Mouse (Mus musculus): ENCODE results near the gene Csnk1e. TPM values are rescaled to one million over a fixed set of nuclear protein-coding genes. Genes with fewer than 3 reads are reported as not detected.

Csnk1e gene
- total RNA-seq, 4 experiments from 2014 or later = 49.3 to 64.6 (median 56.6) TPM

- no peak for DNase-seq (ENCODE audit: low spot score)
These were observed 11.4 kb downstream of the Csnk1e start for GRCm38 (mm10) chr15:79443856-79444410.

GRCm38 (mm10) chr15:79442961-79443518 lies 12.3 kb downstream of the Csnk1e start:
- no peak for DNase-seq (ENCODE audit: low spot score)

GRCm38 (mm10) chr15:79442257-79442611 lies 13.1 kb downstream of the Csnk1e start:
- no peak for DNase-seq (ENCODE audit: low spot score)

GRCm38 (mm10) chr15:79441331-79442256 lies 13.8 kb downstream of the Csnk1e start:
- DNase-seq (ENCODE audit: low spot score) = peak; percentile 86

GRCm38 (mm10) chr15:79440651-79441330 lies 14.6 kb downstream of the Csnk1e start:
- no peak for DNase-seq (ENCODE audit: low spot score)

GRCm38 (mm10) chr15:79440223-79440622 lies 15.1 kb downstream of the Csnk1e start:
- peak; percentile 63 for DNase-seq (ENCODE audit: low spot score)

GRCm38 (mm10) chr15:79439386-79439785 lies 16.0 kb downstream of the Csnk1e start:
- no peak for DNase-seq (ENCODE audit: low spot score)

GRCm38 (mm10) chr15:79438816-79439215 lies 16.6 kb downstream of the Csnk1e start:
- no peak for DNase-seq (ENCODE audit: low spot score)

- DNase-seq (ENCODE audit: low spot score) = no peak
These were observed 17.1 kb downstream of the Csnk1e start for GRCm38 (mm10) chr15:79438209-79438810.

- no peak for DNase-seq (ENCODE audit: low spot score)
These were observed 17.7 kb downstream of the Csnk1e start for GRCm38 (mm10) chr15:79437541-79438208.

GRCm38 (mm10) chr15:79436481-79436921 lies 18.9 kb downstream of the Csnk1e start:
- peak; percentile 68 for DNase-seq (ENCODE audit: low spot score)

GRCm38 (mm10) chr15:79435191-79435671 lies 20.1 kb downstream of the Csnk1e start:
- DNase-seq (ENCODE audit: low spot score) = no peak

GRCm38 (mm10) chr15:79432892-79433291 lies 22.5 kb downstream of the Csnk1e start:
- DNase-seq (ENCODE audit: low spot score) = peak; percentile 68

GRCm38 (mm10) chr15:79432328-79432727 lies 23.0 kb downstream of the Csnk1e start:
- no peak for DNase-seq (ENCODE audit: low spot score)

GRCm38 (mm10) chr15:79431925-79432324 lies 23.4 kb downstream of the Csnk1e start:
- no peak for DNase-seq (ENCODE audit: low spot score)

GRCm38 (mm10) chr15:79430461-79431000 lies 24.8 kb downstream of the Csnk1e start:
- no peak for DNase-seq (ENCODE audit: low spot score)

- no peak for DNase-seq (ENCODE audit: low spot score)
These were observed 25.4 kb downstream of the Csnk1e start for GRCm38 (mm10) chr15:79429994-79430393.

- no peak for DNase-seq (ENCODE audit: low spot score)
These were observed 25.8 kb downstream of the Csnk1e start for GRCm38 (mm10) chr15:79429527-79429926.

GRCm38 (mm10) chr15:79428616-79429015 lies 26.8 kb downstream of the Csnk1e start:
- no peak for DNase-seq (ENCODE audit: low spot score)

GRCm38 (mm10) chr15:79427516-79427915 lies 27.9 kb downstream of the Csnk1e start:
- DNase-seq (ENCODE audit: low spot score) = no peak

GRCm38 (mm10) chr15:79425516-79425915 lies 29.9 kb downstream of the Csnk1e start:
- DNase-seq (ENCODE audit: low spot score) = no peak

Data from heart, adult 8-10 months (tissue).